Mouse (Mus musculus) erythroblast, adult 5-6 weeks (primary cell): Measurements from ENCODE around the gene Selenot. TPM values are rescaled to one million over a fixed set of nuclear protein-coding genes. Genes with fewer than 3 reads are reported as not detected.
A peak's percentile ranks its signal among the peaks of the same experiment; 100 is the strongest.
"Not testable (repeated sequence)": the region's sequence is repeated elsewhere in the genome, so short reads cannot be mapped to it uniquely, and the experiment has no call there.

Experiments used
- ATAC-seq: replicated peaks from 2 replicates; pipeline ENCODE4 v1.8.0; 2016; ENCODE audit warnings: moderate number of reproducible peaks, mild to moderate bottlenecking, moderate TSS enrichment, inconsistent platforms; ENCODE audit not compliant: poor library complexity, low FRiP score, severe bottlenecking
- total RNA-seq, 2 experiments: library from RNA; stranded (forward) in 1 of 2; stranded (reverse) in 1 of 2; fragments of 150-400 nt in 1 of 2; fragments of 200-764, 138-1000 nt in 1 of 2; gene quantifications; 2 replicates each; pipeline versions ENCODE4 v1.2.3 to v1.2.4; 2015 to 2017; ENCODE audit warnings: low replicate concordance in 2 of 2

Gene Selenot
- total RNA-seq (2015; ENCODE audit: low replicate concordance) (79.7 and 85.5 TPM in 2 replicates), total RNA-seq (2017; ENCODE audit: low replicate concordance) (109 and 119 TPM in 2 replicates)

DNA sequence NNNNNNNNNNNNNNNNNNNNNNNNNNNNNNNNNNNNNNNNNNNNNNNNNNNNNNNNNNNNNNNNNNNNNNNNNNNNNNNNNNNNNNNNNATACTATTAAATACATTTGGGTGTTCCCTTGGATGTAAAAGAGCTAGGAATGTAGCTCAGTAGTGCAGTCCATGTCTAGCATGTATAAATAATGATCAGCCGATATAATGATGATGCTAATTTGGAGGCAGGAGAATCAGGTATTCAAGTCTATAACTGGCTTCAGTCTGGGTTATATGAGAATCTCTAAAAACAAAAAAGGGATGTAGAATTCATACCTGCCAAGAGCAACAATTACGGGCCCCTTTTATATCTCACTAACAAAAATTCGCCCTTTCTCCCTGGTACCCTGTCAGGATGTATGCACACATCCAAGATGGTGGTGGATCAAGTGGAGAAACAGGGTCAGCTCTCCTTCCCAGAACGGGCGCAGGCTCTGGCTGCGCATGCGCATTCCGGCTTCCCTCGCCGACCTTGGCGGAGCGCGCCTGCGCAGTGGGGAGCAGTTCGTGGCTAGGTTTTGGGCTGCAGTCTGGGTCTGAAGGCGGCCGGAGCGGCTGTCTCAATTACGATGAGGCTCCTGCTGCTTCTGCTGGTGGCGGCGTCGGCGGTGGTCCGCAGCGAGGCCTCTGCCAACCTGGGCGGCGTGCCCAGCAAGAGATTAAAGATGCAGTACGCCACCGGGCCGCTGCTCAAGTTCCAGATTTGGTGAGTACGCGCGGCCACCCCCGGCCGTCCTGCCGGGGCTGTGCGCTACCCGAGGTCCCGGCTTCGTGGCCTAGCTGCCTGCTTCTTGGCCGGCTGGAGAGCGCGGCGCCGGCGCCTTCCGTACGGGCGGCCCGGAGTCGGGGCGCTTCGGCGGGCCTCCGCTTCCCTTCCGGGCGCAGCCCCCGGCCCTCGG, at the start of gene Selenot:
Gene Selenot (plus strand): TSS at position 500 of the 930 bp plus-strand sequence.
- ATAC-seq, result peak; percentile 94

DNA sequence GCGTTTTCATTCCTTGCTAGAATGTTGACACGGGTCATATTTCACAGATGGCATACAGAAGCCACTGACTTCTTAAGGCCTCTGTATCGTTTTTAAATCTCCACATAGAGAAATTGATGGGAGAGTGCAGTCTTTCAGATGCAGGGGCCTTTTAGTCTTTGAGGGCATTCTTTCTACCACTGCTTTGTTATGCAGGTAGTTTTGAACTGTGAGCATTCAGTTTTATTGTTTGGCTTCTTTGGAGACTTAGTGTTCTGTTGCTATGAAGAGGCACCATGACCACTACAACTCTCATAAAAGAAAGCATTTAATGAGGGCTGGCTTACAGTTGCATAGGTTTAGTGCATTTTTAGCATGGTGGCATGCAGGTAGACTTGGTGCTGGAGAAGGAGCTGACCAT, 39.9 kb upstream of the Selenot start:
- no peak for ATAC-seq

DNA sequence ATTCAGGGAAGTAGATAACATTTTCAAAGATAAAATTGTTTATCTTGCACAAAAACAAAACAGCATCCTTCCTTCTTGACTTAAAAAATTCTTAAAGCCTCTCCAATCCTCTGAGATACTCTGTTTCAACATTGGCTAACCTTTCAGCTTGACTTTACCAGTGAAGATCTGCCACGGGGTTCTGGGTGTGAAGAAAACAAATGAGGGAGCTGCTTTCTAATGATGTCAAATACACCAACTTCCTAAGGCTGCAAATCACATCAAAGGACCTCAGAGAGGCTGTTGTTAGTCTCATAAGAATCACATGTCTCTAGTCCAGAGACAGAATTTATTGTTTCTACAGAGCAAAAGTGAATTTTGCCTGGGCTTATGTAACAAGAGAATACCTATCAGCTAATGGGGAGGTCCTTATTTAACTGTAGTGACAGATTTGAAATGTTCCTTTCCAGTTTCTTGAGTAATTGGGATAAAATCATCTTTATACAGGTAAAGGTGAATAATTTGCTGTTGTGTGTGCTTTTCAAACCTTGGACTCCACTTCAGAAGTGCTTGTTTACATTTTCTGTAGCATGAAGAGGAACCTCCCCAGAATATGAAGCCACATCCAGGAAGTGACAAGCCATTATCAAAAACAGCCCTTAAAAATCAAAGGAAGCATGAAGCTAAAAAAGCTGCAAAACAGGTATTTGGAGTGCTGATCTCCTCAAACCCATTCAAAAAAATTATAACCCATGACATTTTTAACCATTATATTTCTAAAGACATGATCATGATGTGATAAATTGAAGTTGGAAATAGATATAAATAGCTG, 24.2 kb upstream of the Selenot start:
- no peak for ATAC-seq

DNA sequence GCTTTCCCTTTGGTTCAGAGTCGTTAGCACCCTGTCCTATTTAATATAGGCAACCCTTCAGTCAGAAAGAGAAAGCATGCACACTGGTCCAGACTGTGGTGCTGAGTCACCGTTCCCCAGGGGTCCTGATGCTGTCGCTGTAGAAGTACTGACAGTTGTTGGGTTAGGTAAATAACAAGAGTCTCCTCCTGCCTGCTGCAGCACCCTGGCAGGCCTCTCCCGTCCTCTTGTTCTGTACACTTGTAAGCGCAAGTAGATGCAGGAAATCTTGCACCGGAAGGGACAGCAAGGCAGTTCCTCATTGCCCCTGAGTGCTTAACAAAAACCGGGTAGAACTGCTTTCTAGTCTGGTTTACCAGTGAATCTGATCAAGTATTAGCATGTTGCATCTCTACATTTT, 19.8 kb upstream of the Selenot start:
- ATAC-seq, result no peak

DNA sequence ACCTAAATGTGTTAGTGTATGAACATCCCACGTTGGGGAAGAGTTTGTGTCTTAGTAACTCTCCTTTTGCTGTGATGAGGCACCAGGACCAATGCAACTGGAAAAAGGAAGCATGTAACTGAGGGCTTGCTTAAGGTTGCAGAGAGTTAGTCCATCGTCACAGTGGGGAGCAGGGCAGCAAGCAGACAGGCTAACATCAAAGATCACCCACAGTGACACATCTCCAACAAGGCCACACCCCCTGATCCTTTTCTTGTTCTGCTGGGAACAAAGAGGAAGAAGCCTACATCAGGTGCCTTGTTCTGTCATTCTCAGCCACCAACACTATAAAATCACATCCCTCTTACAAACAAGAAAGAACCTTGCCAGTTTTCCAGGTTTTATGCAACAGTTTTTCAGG, 16.5 kb upstream of the Selenot start:
- ATAC-seq, result no peak

DNA sequence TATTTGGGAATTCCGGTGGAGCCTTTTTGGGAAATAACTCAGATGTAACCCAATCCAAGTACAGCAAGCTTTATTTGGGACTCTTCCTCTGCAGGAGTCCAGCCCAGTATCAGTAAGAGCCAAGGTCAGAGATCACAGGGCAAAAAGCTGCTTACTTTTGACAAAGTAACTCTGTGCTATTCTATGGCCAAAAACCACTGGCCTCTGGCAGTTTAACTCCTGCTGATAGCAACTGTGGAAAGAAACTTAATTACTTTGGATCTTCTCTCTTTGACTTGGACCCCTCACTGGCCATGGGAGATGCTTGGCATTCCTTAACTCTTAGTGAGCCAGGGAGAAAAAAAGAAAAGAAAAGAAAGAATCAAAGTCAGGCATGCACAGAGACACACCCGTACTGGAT, 15.0 kb upstream of the Selenot start:
- no peak for ATAC-seq

DNA sequence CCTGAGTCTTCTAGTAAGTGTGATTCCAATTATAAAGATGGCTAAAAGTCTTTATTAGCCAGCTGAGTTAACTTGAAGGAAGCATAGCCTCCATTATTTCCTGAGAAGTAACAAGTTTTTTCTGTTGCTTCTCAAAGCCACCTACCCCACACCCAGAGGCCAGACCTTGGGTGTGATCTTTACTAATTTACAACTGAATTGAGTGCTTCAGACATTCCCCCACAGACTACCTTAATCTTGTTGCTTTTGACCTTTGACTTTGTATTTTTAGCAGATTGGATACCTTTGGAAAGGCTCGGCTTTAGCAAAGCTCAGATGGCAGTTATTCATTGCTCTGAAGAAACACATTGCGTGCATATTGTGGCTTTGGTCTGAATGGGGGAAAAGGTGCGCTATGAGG, 5.6 kb upstream of the Selenot start:
- ATAC-seq, result no peak

DNA sequence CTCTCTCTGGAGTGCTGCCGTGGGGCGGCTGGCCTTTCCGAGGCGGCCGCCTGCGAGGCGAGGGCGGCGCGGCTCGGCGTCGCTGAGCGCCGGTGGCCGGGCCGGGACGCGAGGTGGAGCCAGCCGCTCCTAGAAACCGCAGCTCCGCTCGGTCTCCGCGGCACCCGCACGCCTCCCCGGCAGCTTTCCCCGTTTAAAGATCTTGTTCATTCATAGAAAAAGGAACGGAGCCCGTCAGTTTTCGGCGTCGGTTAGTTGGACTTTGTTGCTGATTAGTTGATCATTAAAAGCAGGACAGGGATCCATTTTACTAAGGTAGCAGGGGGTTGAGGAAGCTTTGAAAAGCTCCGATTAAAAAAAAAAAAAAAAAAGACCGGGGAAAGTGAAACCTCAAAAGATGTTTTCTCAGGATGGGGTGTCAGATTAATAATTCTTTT, 649 bp downstream of the Selenot start:
- ATAC-seq, result peak; percentile 73

DNA sequence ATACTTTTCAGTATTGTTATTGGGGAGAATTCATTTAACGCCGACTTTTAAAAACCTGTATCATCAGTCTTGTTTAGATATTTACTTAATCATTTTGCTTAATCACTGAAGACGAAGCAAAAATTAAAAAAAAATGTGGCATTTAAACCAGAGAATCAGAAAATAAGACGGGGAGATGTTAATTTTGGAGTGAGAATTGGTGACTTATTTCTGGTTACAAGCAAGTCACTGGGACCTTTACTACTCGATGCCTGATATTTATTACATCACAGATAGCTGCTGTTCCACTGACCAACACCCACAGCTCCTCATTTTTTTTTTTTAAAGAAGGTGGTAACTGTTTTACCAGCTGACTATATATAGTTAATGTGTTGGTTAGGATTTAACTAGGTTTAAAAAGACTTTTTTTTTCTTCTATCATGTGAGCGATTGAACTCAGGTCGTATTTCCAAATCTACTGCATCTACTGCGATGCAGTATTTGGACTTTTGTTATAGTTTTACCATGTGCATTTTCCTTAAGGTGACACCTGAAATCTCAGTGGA, 1.1 kb downstream of the Selenot start:
- peak; percentile 49; the same call in 1 of the 2 replicates for ATAC-seq

DNA sequence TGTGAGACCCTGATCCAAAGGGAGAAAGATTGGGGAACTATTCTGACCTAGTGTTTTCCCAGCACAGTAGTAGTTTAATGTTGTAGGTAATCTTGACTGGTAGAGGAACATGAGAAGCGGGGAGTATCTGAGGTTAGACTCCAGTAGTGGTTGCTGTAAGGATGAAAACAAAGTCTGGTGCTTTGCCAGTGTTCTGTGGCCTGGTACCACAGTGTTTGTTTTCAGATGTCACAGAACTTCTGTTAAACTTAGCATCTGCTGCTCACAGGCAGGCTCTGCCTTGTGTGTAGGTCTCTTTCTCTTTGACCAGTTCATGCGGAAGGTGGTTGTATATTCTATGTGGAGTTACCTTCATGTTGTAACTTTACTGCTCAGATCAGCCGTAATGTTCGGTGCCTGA, 5.1 kb downstream of the Selenot start:
- no peak for ATAC-seq

DNA sequence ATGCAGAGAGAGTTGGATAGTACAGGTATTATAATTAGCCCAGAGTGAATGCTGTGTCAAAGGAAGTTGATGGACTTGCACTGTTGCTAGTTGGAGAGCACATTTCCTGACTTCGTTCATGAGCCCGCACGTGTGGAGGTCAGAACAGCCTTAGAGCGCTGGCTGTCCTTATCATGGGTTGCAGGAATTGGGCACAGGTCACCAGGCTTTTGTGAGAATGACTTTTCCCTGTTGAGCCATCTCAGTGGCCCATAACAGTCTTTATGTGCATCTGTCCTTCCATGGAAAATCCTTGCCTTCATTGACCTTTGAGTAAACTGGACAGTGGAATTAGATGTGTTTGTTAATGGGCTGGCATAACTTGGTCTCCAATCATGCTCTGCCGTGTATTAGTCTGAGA, 5.9 kb downstream of the Selenot start:
- ATAC-seq, result no peak

DNA sequence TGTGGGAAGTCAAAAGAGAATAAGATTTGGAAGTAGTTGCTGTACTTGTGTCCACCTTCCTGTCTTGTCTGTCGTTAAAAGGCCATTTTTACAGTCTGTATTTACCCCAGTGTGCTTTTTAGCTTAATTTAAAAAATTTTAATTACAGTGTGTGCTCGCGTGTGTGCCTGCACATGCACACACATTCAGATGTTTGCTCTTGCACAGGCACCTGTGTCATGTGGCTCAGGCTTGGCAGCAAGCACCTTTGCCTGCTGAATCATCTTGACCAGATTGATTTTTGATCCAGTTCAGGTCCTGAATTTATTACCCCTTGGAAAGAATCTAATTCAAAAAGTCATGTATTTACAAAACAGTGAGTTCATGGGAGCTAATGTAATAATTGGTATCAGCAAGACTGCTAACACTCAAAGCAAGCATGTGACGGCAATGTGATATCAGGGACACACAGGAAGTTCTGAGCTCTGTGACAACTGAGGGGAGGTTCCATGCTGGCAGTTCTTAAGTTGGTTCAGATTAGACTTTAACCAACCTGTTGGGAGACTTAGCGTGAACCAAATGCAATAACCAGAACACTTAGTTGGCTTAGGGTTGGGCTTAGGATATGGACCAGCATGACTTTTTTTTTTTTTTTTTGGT, 6.5 kb downstream of the Selenot start:
- peak; percentile 70 for ATAC-seq

DNA sequence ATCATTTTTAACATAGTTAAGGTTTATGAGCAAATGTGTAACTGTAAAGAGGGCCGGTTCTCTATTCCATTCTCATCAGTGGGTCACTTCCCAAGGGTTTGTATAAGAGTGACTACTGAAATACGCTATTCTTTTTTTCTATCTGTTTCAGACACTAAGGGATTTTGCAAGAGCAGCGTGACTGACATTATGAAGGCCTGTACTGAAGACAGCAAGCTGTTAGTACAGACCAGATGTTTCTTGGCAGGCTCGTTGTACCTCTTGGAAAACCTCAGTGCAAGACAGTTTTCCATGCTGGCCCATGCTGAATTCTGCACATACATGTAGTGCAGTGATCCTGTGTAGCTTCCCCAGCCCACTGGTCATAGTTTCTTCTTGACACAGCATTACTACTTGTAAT, 14.1 kb downstream of the Selenot start:
- ATAC-seq, result not testable (repeated sequence)

DNA sequence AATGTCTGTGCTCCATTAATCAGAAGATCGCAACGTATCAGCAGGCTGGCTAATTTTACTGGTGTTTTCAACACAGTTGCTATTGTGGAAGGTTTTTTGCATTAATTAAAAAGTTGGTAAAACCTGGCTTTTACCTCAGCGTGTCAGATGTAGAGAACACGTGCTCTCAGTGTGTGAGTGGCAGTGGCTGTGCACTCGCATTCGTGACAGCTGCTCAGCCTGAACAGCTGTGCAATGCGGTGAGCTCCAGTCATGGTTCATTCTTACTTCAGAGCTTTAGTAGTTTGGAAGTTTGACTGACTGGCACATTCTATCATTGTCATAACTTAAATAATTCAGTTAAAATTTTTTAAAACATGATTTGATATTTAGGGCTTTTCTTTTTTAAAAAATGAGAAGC, 16.2 kb downstream of the Selenot start:
- not testable (repeated sequence) for ATAC-seq

DNA sequence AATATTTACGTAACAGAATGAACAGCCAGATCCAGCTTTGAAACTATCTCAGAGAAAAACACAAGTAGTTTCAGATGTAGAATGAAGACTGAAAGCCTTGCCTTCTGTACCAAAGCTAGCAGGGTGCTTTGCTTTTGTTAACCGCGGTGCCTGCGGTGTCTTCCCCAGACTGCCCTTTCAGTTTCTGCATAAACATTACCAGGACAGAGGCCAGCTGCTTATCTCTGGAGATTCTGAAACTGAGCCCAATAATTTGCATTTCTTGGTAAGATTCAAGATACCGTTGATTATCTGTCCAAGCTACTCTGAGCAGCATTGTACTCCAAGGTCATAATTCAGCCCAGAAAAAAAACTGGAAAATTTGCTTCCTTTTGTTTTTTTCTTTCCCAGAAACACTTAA, 17.2 kb downstream of the Selenot start:
- ATAC-seq, result no peak

DNA sequence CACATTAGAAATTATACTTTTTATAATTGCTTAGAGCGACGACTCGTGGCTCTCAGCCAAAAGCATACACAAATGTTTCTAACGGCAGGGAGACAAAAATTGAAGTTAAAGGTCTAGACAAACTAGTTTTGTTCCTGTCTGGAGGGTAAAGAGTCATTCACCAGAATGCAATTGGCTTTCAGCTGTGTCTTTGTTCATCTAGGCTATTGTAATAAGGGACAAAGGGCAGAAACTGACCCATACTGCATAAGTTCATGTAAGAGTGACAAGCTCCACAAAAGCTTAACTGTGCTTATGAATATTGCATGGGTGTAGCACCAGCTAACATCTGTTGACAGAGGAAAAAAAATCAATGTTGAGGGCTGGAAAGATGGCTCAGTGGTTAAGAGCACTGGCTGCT, 32.1 kb downstream of the Selenot start:
- ATAC-seq, result no peak

DNA sequence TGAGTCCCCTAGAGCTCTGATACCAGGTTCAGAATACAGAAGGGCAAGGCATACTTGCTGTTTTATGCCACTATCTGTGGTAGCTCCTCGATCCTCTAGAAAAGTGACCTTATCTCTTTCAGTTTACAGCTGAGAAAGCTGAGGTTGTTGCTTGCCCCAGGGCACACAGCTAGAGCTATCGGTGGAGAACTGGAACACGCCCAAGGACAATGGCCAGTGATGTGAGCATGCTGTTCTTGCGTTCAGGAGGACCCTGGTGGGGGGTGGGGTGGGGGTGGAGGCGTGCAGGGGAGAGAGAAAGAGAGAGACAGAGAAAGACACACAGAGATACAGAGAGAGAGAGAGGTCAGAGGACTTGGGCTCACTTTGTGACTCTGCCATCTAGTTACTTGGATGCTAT, 33.5 kb downstream of the Selenot start:
- no peak for ATAC-seq

DNA sequence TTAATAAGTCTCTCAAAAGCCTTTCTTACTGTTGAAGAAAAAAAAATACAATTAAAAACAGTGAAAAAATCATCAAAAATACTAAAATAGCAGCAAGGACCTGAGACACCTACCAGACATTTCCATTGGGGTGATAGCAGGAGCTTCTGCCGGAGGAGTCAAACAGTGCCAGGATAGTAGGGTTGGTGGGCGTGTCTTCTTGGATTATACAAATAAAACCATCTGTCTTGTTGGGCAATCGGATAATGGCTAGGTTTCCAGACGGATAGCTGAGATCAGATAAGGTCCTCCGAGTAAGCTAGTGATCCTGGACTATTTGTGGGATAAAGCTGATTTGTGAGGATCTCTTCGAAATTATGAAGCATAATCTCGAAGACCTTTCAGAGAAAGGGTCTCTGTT, 44.6 kb downstream of the Selenot start:
- no peak for ATAC-seq

DNA sequence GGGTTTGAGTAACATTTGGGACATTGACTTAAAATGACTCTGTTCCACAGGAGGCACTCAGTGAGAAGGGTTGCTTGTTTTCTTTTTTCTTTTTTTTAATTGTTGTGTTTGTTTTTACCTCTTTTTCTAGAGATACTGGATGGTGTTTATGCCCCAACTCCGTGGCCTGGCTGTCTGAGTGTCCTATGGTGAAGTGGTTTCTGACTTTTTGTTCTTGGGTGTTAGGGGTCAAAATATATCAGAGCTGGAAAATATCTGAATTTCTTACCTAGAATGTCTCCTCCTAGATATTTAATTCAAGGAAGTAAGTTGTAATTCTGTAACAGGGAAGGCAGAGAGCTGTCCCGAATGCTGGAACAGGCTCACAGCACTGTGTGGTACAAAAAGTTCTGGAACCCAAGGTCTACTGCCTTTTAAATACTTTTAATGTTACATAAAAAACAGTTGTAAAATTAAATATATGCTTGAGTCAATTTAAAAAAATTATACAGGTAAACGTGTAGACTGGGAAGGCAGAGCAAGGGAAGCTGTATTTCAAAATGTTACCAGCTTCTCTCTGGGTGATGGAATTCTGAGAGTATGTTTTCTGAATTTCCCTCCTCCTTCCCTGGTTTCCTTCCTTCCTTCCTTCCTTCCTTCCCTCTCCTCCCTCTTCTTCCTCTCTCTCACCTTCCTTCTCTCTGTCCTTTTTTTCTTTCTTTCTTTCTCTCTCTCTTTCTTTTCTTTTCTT, 46.4 kb downstream of the Selenot start:
- ATAC-seq, result no peak
